Mouse (Mus musculus): Measurements from ENCODE around the gene Lix1.

GRCm38 (mm10) chr17:17398664-17399063 is 3.8 kb upstream of the Lix1 start:
- TF ChIP-seq GATA1 (IDR thresholded peaks at IDR 0.05; ENCODE audit: borderline replicate concordance, low read length) (no peak), FLI1 (IDR thresholded peaks at IDR 0.05; ENCODE audit: low read length) (no peak)

Measured in megakaryocyte, embryonic 14.5 days (primary cell).